Mouse (Mus musculus) cerebellum, adult 2 months (tissue): ENCODE measurements around the gene Smc5. TPM values are rescaled to one million over a fixed set of nuclear protein-coding genes. Genes with fewer than 3 reads are reported as not detected.
A peak's percentile ranks its signal among the peaks of the same experiment; 100 is the strongest.

Source experiments
- DNase-seq, 2 experiments: peaks; one replicate each; pipeline ENCODE4 v3.0.0; 2021
- H3K27ac ChIP-seq: fragments of 200-500 bp; 2 replicates; pipeline ENCODE4 v1.5.1; 2012; ENCODE audit warnings: low read length, control low read depth, inconsistent platforms; ENCODE audit not compliant: insufficient read depth
- H3K27me3 ChIP-seq: fragments of 200-500 bp; 2 replicates; pipeline ENCODE4 v1.6.1; 2012; ENCODE audit warnings: inconsistent platforms, mild to moderate bottlenecking, low read length, moderate library complexity; ENCODE audit not compliant: control insufficient read depth, insufficient read depth
- H3K4me1 ChIP-seq: fragments of 200-500 bp; 2 replicates; pipeline ENCODE4 v1.6.1; 2011; ENCODE audit warnings: low read length; ENCODE audit not compliant: control insufficient read depth, insufficient read depth
- H3K4me3 ChIP-seq: fragments of 200-500 bp; replicated peaks from 2 replicates; pipeline ENCODE3; 2011; ENCODE audit warnings: mild to moderate bottlenecking, low read depth, low read length, control low read depth; ENCODE audit not compliant: insufficient read depth
- CTCF ChIP-seq: fragments of 200-500 bp; IDR thresholded peaks from 2 replicates; pipeline ENCODE4 v1.5.1; 2011; ENCODE audit warnings: low read depth, mild to moderate bottlenecking, control low read depth, low read length, moderate library complexity, borderline replicate concordance; ENCODE audit not compliant: insufficient read depth
- POLR2A ChIP-seq: fragments of 200-500 bp; IDR thresholded peaks from 2 replicates; pipeline ENCODE4 v1.6.1; 2011; ENCODE audit warnings: low read length, control low read depth, borderline replicate concordance; ENCODE audit not compliant: insufficient read depth
- WGBS: fragments of 180-500 bp; shearing (Covaris S2); methylation state at CpG from one replicate; pipeline ENCODE4 v1.1.7; 2018; 5-methylcytosine and 5-hydroxymethylcytosine counted together
- polyA plus RNA-seq: library from polyadenylated mRNA; depleted of rRNA; stranded (reverse); fragments of >200 nt; gene quantifications from 2 replicates; pipeline ENCODE4 v1.2.3, GENCODE M21; 2012

Gene Smc5
- polyA plus RNA-seq, 1 experiment, result 29.7 TPM

GRCm38 (mm10) chr19:23184068-23184467 lies 89.6 kb downstream of the Smc5 start:
- WGBS, result 66% methylated on average over 4 of the region's 4 CpGs
- Histone ChIP-seq H3K27ac (no peak overlapping the region), H3K4me1 (peaks cover 7% of the 10 kb centered on the region; the same call in 1 of the 2 replicates), H3K4me3 (no peak overlapping the region), H3K27me3 (no peaks in the 10 kb centered on the region)
- DNase-seq, result no peak
- TF ChIP-seq POLR2A (no peak), CTCF (no peak)

- Histone ChIP-seq H3K27ac (no peak overlapping the region), H3K4me1 (peaks cover 7% of the 10 kb centered on the region; the same call in 1 of the 2 replicates), H3K27me3 (no peaks in the 10 kb centered on the region), H3K4me3 (no peak overlapping the region)
- 98% methylated on average over 4 of the region's 4 CpGs for WGBS
- DNase-seq, result no peak
- TF ChIP-seq CTCF, result no peak
- TF ChIP-seq POLR2A, result no peak
Measured at GRCm38 (mm10) chr19:23183493-23183892, 90.2 kb downstream of the Smc5 start.

- 92% methylated on average over 3 of the region's 3 CpGs for WGBS
- H3K27me3 ChIP-seq, result no peaks in the 10 kb centered on the region
Measured at GRCm38 (mm10) chr19:23178533-23178932, 95.2 kb downstream of the Smc5 start.

GRCm38 (mm10) chr19:23175511-23175910 lies 98.2 kb downstream of the Smc5 start:
- TF ChIP-seq POLR2A (no peak), CTCF (no peak)
- H3K4me1 ChIP-seq, result peaks cover 2% of the 10 kb centered on the region
- WGBS, result 88% methylated on average over 2 of the region's 2 CpGs

More at GRCm38 (mm10) chr19:23178533-23178932, 95.2 kb downstream of the Smc5 start:
- Histone ChIP-seq H3K27ac (no peak overlapping the region), H3K4me3 (no peak overlapping the region), H3K4me1 (no peaks in the 10 kb centered on the region)
- TF ChIP-seq CTCF (no peak), POLR2A (no peak)
- DNase-seq, result peak in 1 of 2 experiments; percentile 6

GRCm38 (mm10) chr19:23175090-23175489 lies 98.6 kb downstream of the Smc5 start:
- no peaks in the 10 kb centered on the region for H3K27me3 ChIP-seq
- H3K4me3 ChIP-seq, result no peak overlapping the region
- peaks cover 5% of the 10 kb centered on the region for H3K4me1 ChIP-seq
- no peak overlapping the region for H3K27ac ChIP-seq
- 82% methylated on average over 3 of the region's 3 CpGs for WGBS
- peak in 1 of 2 experiments; percentile 5 for DNase-seq
- TF ChIP-seq CTCF, result no peak
- no peak for TF ChIP-seq POLR2A

More at GRCm38 (mm10) chr19:23175511-23175910, 98.2 kb downstream of the Smc5 start:
- no peak overlapping the region for H3K4me3 ChIP-seq
- DNase-seq, result no peak
- H3K27me3 ChIP-seq, result no peaks in the 10 kb centered on the region
- no peak overlapping the region for H3K27ac ChIP-seq

- H3K4me3 ChIP-seq, result no peak overlapping the region
- H3K4me1 ChIP-seq, result peaks cover 14% of the 10 kb centered on the region
- no peak for DNase-seq
- no peaks in the 10 kb centered on the region for H3K27me3 ChIP-seq
- no peak for TF ChIP-seq POLR2A
- WGBS, result 15% methylated on average over 2 of the region's 2 CpGs
- no peak overlapping the region for H3K27ac ChIP-seq
Measured at GRCm38 (mm10) chr19:23171136-23171535, 102.6 kb downstream of the Smc5 start.

- H3K27ac ChIP-seq, result peak overlapping the region; percentile 27; the same call in 1 of the 2 replicates
- peaks cover 14% of the 10 kb centered on the region for H3K4me1 ChIP-seq
- H3K27me3 ChIP-seq, result no peaks in the 10 kb centered on the region
- no peak overlapping the region for H3K4me3 ChIP-seq
- DNase-seq, result peak; percentile 81 to 84
- no peak for TF ChIP-seq CTCF
- no peak for TF ChIP-seq POLR2A
- WGBS, result 5% methylated on average over 5 of the region's 5 CpGs
Measured at GRCm38 (mm10) chr19:23170476-23170875, 103.2 kb downstream of the Smc5 start.

GRCm38 (mm10) chr19:23169659-23170050 lies 104.0 kb downstream of the Smc5 start:
- Histone ChIP-seq H3K4me3 (no peak overlapping the region), H3K27ac (0 out of 2 replicates have a peak overlapping the region, but pooled peaks have one; percentile 17), H3K4me1 (peaks cover 18% of the 10 kb centered on the region), H3K27me3 (no peaks in the 10 kb centered on the region)
- WGBS, result 76% methylated on average over 2 of the region's 2 CpGs
- peak in 1 of 2 experiments; percentile 9 for DNase-seq
- TF ChIP-seq POLR2A (no peak), CTCF (no peak)
